Mouse (Mus musculus): Measurements from ENCODE around the gene Mettl7b. TPM values are rescaled to one million over a fixed set of nuclear protein-coding genes. Genes with fewer than 3 reads are reported as not detected.

Mettl7b gene
- polyA plus RNA-seq, 1 experiment: not detected

DNA sequence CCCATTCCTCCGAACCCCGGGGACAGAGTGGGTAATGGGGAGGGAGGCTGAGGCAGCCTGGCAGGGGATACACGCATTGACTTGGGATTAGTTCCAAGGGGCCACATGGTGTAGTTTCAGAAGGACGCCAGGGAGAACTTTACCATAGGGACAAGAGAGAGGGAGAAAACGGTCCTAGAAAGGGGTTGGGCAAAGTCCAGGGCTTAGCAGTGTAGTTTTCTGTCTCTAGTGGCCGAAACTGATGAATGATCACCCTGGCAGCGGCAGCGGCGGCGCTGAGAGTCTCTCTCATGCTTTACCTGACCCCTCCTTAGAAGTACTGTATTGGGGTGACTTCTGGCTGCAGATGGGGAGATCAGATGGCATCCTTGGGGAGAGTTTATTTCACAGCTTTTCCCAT, 2.4 kb downstream of the Mettl7b start:
- no peak overlapping the region for H3K4me3 ChIP-seq (replicated peaks)
- H3K27me3 ChIP-seq (ENCODE audit: control insufficient read depth): peaks cover 29% of the 10 kb centered on the region
- H3K36me3 ChIP-seq (ENCODE audit: control insufficient read depth): no peaks in the 10 kb centered on the region
- H3K9me3 ChIP-seq (ENCODE audit: control insufficient read depth, low read length): no peaks in the 10 kb centered on the region
- no peaks in the 10 kb centered on the region for H3K4me1 ChIP-seq (ENCODE audit: control insufficient read depth)
- TF ChIP-seq GATA1 (IDR thresholded peaks at IDR 0.05; ENCODE audit: low read length): no peak
- TF ChIP-seq TAL1 (IDR thresholded peaks at IDR 0.05; ENCODE audit: low read length): no peak

GRCm38 (mm10) chr10:128950208-128950887, 10.4 kb downstream of the Mettl7b start:
- Histone ChIP-seq H3K9me3 (ENCODE audit: control insufficient read depth, low read length) (peaks cover 9% of the 10 kb centered on the region), H3K27me3 (ENCODE audit: control insufficient read depth) (peaks cover 21% of the 10 kb centered on the region; the same call in 1 of the 2 replicates), H3K36me3 (ENCODE audit: control insufficient read depth) (no peaks in the 10 kb centered on the region), H3K4me3 (replicated peaks) (no peak overlapping the region), H3K4me1 (ENCODE audit: control insufficient read depth) (no peaks in the 10 kb centered on the region)
- TF ChIP-seq GATA1 (IDR thresholded peaks at IDR 0.05; ENCODE audit: low read length): no peak
- no peak for TF ChIP-seq TAL1 (IDR thresholded peaks at IDR 0.05; ENCODE audit: low read length)

- Histone ChIP-seq H3K36me3 (ENCODE audit: control insufficient read depth) (no peaks in the 10 kb centered on the region), H3K9me3 (ENCODE audit: control insufficient read depth, low read length) (peaks cover 9% of the 10 kb centered on the region), H3K4me3 (replicated peaks) (no peak overlapping the region), H3K27me3 (ENCODE audit: control insufficient read depth) (peaks cover 18% of the 10 kb centered on the region; the same call in 1 of the 2 replicates), H3K4me1 (ENCODE audit: control insufficient read depth) (no peaks in the 10 kb centered on the region)
- TF ChIP-seq GATA1 (IDR thresholded peaks at IDR 0.05; ENCODE audit: low read length) (no peak), TAL1 (IDR thresholded peaks at IDR 0.05; ENCODE audit: low read length) (no peak)
Measured at GRCm38 (mm10) chr10:128947496-128947895, 13.3 kb downstream of the Mettl7b start.

GRCm38 (mm10) chr10:128945675-128946074, 15.1 kb downstream of the Mettl7b start:
- no peak overlapping the region for H3K4me3 ChIP-seq (replicated peaks)
- H3K27me3 ChIP-seq (ENCODE audit: control insufficient read depth): peaks cover 20% of the 10 kb centered on the region; the same call in 1 of the 2 replicates
- no peaks in the 10 kb centered on the region for H3K36me3 ChIP-seq (ENCODE audit: control insufficient read depth)
- H3K9me3 ChIP-seq (ENCODE audit: control insufficient read depth, low read length): peaks cover 9% of the 10 kb centered on the region
- TF ChIP-seq GATA1 (IDR thresholded peaks at IDR 0.05; ENCODE audit: low read length): no peak
- no peak for TF ChIP-seq TAL1 (IDR thresholded peaks at IDR 0.05; ENCODE audit: low read length)
- H3K4me1 ChIP-seq (ENCODE audit: control insufficient read depth): no peaks in the 10 kb centered on the region

DNA sequence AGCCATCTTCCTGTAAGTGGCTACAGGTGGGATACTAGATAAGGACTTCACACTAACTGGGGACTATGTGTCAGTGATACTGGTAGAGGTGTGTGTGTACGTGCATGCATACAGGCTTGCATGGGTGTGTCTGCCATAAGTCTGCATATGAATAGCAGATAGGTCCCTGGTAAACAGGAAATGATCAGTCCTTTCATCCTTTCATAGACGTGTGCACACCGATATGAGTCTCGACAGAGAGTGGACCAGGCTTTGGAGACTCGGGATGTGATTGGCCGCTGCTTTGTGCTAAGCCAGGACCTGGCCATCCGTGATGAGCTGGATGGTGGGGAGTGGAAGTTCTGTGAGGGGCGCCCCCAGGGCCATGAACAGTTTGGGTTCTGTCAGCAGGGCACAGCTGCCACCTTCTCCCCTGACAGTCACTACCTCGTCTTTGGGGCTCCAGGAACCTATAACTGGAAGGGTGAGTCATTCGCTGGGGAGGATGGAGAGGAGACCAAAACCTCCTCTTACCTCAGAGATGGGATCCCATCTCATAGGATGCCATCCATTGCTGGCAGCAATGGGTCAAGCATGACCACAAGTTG, 20.2 kb downstream of the Mettl7b start:
- no peaks in the 10 kb centered on the region for H3K36me3 ChIP-seq (ENCODE audit: control insufficient read depth)
- TF ChIP-seq GATA1 (IDR thresholded peaks at IDR 0.05; ENCODE audit: low read length): no peak
- no peak for TF ChIP-seq TAL1 (IDR thresholded peaks at IDR 0.05; ENCODE audit: low read length)
- peaks cover 24% of the 10 kb centered on the region for H3K27me3 ChIP-seq (ENCODE audit: control insufficient read depth)
- H3K9me3 ChIP-seq (ENCODE audit: control insufficient read depth, low read length): no peaks in the 10 kb centered on the region
- H3K4me3 ChIP-seq (replicated peaks): no peak overlapping the region
- H3K4me1 ChIP-seq (ENCODE audit: control insufficient read depth): no peaks in the 10 kb centered on the region

DNA sequence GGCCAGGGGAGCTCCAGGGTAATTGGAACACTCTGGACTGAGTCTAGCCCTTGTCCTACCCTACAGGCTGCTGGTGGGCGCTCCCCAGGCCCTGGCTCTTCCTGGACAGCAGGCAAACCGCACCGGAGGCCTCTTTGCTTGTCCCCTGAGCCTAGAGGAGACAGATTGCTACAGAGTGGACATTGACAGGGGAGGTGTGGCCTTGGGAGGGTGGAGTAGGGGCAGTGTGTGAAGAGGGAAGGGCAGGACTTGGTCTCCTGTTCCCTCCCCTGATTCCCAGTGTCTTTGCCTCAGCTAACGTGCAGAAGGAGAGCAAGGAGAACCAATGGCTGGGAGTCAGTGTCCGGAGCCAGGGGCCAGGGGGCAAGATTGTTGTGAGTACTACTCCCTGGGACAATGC, 21.8 kb downstream of the Mettl7b start:
- peaks cover 39% of the 10 kb centered on the region for H3K27me3 ChIP-seq (ENCODE audit: control insufficient read depth)
- H3K4me1 ChIP-seq (ENCODE audit: control insufficient read depth): no peaks in the 10 kb centered on the region
- no peak for TF ChIP-seq GATA1 (IDR thresholded peaks at IDR 0.05; ENCODE audit: low read length)
- TF ChIP-seq TAL1 (IDR thresholded peaks at IDR 0.05; ENCODE audit: low read length): no peak
- no peaks in the 10 kb centered on the region; the same call in 1 of the 2 replicates for H3K9me3 ChIP-seq (ENCODE audit: control insufficient read depth, low read length)
- H3K36me3 ChIP-seq (ENCODE audit: control insufficient read depth): no peaks in the 10 kb centered on the region
- no peak overlapping the region for H3K4me3 ChIP-seq (replicated peaks)

DNA sequence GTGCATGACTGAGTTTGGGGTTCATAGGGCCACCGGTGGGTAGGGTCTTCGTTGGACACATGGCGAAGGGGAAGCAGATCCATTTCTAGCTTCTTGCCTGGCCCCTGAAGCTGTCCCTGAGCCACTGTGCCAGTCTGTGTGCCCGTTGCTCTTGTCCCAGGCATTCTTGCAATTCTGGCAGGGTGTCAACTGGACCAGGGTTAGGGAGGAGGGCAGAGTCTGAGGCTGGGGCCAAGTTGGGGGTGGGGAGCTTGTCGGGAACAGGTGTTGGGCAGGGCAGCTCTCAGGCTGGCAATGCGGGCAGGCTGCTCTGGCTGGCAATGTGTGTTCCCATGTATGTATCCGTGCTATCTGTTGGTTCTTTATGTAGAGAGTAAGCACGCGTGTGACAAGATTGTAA, 22.3 kb downstream of the Mettl7b start:
- Histone ChIP-seq H3K4me3 (replicated peaks) (no peak overlapping the region), H3K9me3 (ENCODE audit: control insufficient read depth, low read length) (no peaks in the 10 kb centered on the region; the same call in 1 of the 2 replicates), H3K27me3 (ENCODE audit: control insufficient read depth) (peaks cover 43% of the 10 kb centered on the region), H3K36me3 (ENCODE audit: control insufficient read depth) (no peaks in the 10 kb centered on the region), H3K4me1 (ENCODE audit: control insufficient read depth) (no peaks in the 10 kb centered on the region)
- TF ChIP-seq GATA1 (IDR thresholded peaks at IDR 0.05; ENCODE audit: low read length) (no peak), TAL1 (IDR thresholded peaks at IDR 0.05; ENCODE audit: low read length) (no peak)

DNA sequence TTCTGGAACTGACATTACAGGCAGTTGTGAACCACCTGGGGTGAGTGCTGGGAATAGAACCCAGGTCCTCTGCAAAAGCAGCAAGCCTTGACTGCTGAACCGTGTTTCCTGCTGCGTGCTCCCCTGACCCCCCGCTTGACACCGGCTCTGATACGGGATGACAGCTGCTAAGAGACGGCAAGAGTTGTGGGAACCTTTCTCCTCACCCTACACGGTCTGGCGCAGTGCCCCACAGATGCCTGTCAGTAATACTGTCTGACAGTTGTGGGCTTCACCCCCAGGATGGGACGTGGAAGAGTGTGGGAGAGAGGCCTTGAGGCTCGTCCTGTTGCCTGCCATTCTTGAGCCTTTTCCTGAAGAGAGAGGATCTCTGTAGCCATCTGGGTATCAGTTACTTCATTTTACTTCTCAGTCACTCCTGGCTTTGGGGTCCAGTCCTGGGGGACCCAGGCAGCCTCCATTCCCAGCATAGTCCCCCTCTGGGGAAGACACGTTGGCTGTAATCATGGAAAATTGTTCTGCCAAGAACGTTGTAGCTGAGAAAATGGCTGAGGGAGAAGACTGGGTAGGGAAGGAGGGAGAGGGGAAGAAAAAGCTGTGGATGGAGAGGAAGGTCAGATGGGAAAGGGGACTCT, 22.9 kb downstream of the Mettl7b start:
- no peaks in the 10 kb centered on the region for H3K36me3 ChIP-seq (ENCODE audit: control insufficient read depth)
- TF ChIP-seq GATA1 (IDR thresholded peaks at IDR 0.05; ENCODE audit: low read length) (no peak), TAL1 (IDR thresholded peaks at IDR 0.05; ENCODE audit: low read length) (no peak)
- H3K4me3 ChIP-seq (replicated peaks): no peak overlapping the region
- H3K27me3 ChIP-seq (ENCODE audit: control insufficient read depth): peaks cover 49% of the 10 kb centered on the region
- H3K4me1 ChIP-seq (ENCODE audit: control insufficient read depth): no peaks in the 10 kb centered on the region
- no peaks in the 10 kb centered on the region; the same call in 1 of the 2 replicates for H3K9me3 ChIP-seq (ENCODE audit: control insufficient read depth, low read length)

GRCm38 (mm10) chr10:128935826-128936440, 24.9 kb downstream of the Mettl7b start:
- no peaks in the 10 kb centered on the region for H3K36me3 ChIP-seq (ENCODE audit: control insufficient read depth)
- H3K27me3 ChIP-seq (ENCODE audit: control insufficient read depth): peaks cover 65% of the 10 kb centered on the region
- no peak overlapping the region for H3K4me3 ChIP-seq (replicated peaks)
- no peak for TF ChIP-seq GATA1 (IDR thresholded peaks at IDR 0.05; ENCODE audit: low read length)
- no peaks in the 10 kb centered on the region for H3K4me1 ChIP-seq (ENCODE audit: control insufficient read depth)
- no peaks in the 10 kb centered on the region; the same call in 1 of the 2 replicates for H3K9me3 ChIP-seq (ENCODE audit: control insufficient read depth, low read length)
